Mouse (Mus musculus) heart, adult 2 months (tissue): ENCODE results near the gene Ccr1l1.

ENCODE experiments used
- CTCF ChIP-seq: fragments of 200-600 bp; IDR thresholded peaks from 2 replicates; pipeline ENCODE4 v1.8.1; 2022; ENCODE audit warnings: antibody characterized with exemption, mild to moderate bottlenecking, moderate library complexity
- EP300 ChIP-seq: fragments of 200-500 bp; IDR thresholded peaks from 2 replicates; pipeline ENCODE4 v1.6.1; 2011; ENCODE audit warnings: low read depth, low read length, control low read depth; ENCODE audit not compliant: insufficient read depth
- POLR2A ChIP-seq: fragments of 200-500 bp; IDR thresholded peaks from 2 replicates; pipeline ENCODE4 v1.6.1; 2011; ENCODE audit warnings: mild to moderate bottlenecking, low read depth, low read length, control low read depth; ENCODE audit not compliant: insufficient read depth

- TF ChIP-seq POLR2A (no peak), CTCF (no peak), EP300 (no peak)
Observed at GRCm38 (mm10) chr9:124016048-124016447, 37.8 kb upstream of the Ccr1l1 start.
